Mouse (Mus musculus): ENCODE measurements around the gene Ptpn14. TPM values are rescaled to one million over a fixed set of nuclear protein-coding genes. Genes with fewer than 3 reads are reported as not detected.
A peak's percentile ranks its signal among the peaks of the same experiment; 100 is the strongest.

Ptpn14 gene
- polyA plus RNA-seq, 1 experiment from 2014 or later, result 1.5 TPM

DNA sequence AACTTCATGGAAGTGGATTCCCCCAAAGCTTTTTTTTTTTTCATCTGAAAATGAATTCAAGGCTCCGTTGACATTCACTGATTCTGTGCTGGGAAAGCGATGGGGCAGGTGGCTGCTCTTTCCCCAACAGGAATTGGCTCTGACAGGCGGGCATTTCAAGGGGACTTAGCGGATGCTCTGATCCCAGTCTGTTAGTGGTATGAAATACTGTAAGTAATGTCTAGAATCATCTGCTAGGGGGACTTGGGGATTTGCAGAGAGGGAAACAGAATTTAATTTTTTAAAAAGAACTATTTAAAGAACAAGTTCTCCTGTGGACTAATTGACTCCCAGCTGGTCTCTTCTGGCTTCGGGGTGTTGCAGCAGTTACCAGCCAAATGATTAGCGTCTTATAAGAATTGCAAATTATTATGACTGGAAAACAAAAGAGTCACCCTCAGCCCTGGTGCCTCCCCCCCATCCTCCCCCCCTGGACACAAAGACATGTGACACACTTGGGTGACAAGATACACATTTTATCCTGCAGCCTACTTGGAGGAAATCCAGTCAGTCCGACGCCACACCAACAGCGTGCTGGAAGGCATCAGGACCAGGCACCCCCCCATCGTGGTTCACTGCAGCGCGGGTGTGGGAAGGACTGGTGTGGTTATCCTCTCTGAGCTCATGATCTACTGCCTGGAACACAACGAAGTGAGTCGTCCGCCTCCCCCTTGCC lies 136.9 kb downstream of the Ptpn14 start:
- no peak for ATAC-seq
- 80% methylated on average over 15 of the region's 15 CpGs for WGBS
- Histone ChIP-seq H3K9me3 (ENCODE audit: control insufficient read depth) (no peaks in the 10 kb centered on the region), H3K9ac (ENCODE audit: low read depth, low read length) (no peak overlapping the region), H3K4me1 (replicated peaks; ENCODE audit: control insufficient read depth, insufficient read depth, low read length) (peaks cover 2% of the 10 kb centered on the region; the same call in 1 of the 2 replicates), H3K36me3 (ENCODE audit: control insufficient read depth, insufficient read depth) (peaks cover 5% of the 10 kb centered on the region), H3K27ac (ENCODE audit: low read depth, low read length) (no peak overlapping the region), H3K27me3 (replicated peaks; ENCODE audit: control insufficient read depth, insufficient read depth, low read length) (no peaks in the 10 kb centered on the region), H3K4me3 (ENCODE audit: low read depth, low read length) (no peak overlapping the region), H3K4me2 (replicated peaks; ENCODE audit: low read depth) (no peak overlapping the region)
- TF ChIP-seq CTCF (IDR thresholded peaks at IDR 0.05; ENCODE audit: low read depth), result no peak

DNA sequence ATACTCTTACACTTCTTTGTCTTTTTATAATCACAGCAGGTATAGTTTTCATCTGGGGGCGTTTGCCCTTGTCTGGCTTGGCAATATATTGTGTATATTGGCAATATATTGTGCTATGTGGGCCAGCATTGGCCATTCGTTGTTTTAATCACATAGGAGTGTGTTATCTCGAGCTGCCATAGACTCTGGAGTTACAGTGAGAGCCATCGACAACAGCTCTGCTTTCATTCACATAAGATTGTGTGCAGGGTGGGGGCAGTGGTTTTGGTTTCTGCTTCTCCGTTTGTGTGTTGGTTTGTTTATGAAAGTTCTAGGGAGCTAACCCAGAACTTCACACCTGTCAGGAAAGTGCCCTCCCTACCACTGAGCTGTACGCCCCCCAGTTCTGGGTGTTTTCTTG lies 138.6 kb downstream of the Ptpn14 start:
- no peak overlapping the region for H3K4me3 ChIP-seq (ENCODE audit: low read depth, low read length)
- no peaks in the 10 kb centered on the region for H3K27me3 ChIP-seq (replicated peaks; ENCODE audit: control insufficient read depth, insufficient read depth, low read length)
- WGBS, result 72% methylated on average over 6 of the region's 6 CpGs
- no peak overlapping the region for H3K9ac ChIP-seq (ENCODE audit: low read depth, low read length)
- TF ChIP-seq CTCF (IDR thresholded peaks at IDR 0.05; ENCODE audit: low read depth), result no peak
- H3K4me1 ChIP-seq (replicated peaks; ENCODE audit: control insufficient read depth, insufficient read depth, low read length), result peaks cover 2% of the 10 kb centered on the region; the same call in 1 of the 2 replicates
- peaks cover 5% of the 10 kb centered on the region for H3K36me3 ChIP-seq (ENCODE audit: control insufficient read depth, insufficient read depth)
- ATAC-seq, result no peak
- H3K4me2 ChIP-seq (replicated peaks; ENCODE audit: low read depth), result no peak overlapping the region
- H3K9me3 ChIP-seq (ENCODE audit: control insufficient read depth), result no peaks in the 10 kb centered on the region
- no peak overlapping the region for H3K27ac ChIP-seq (ENCODE audit: low read depth, low read length)

DNA sequence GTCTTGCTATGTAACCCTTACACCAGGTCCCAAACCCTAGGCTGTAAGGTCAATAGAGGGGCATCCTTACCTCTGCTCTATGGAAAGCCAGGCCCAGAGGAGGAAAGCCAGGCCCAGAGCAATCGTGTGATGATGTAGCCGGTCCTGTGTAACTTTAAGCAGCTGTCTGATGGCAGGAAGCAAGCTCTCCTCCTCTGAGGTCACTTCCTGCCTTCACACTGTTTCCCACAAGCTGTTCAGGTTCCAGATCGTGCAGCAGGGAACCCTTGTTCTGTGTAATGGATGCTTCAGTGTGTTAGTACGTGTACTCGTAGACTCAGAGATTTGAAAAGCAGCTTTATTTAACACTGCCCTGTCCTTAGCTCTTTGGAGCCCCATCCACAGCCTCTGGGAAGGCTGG lies 139.0 kb downstream of the Ptpn14 start:
- 35% methylated on average over 5 of the region's 5 CpGs for WGBS
- Histone ChIP-seq H3K4me3 (ENCODE audit: low read depth, low read length) (no peak overlapping the region), H3K4me1 (replicated peaks; ENCODE audit: control insufficient read depth, insufficient read depth, low read length) (peaks cover 2% of the 10 kb centered on the region; the same call in 1 of the 2 replicates), H3K27ac (ENCODE audit: low read depth, low read length) (peak overlapping the region; percentile 54; the same call in 1 of the 2 replicates), H3K4me2 (replicated peaks; ENCODE audit: low read depth) (peak overlapping the region; percentile 37), H3K9ac (ENCODE audit: low read depth, low read length) (no peak overlapping the region), H3K9me3 (ENCODE audit: control insufficient read depth) (no peaks in the 10 kb centered on the region), H3K36me3 (ENCODE audit: control insufficient read depth, insufficient read depth) (peaks cover 5% of the 10 kb centered on the region), H3K27me3 (replicated peaks; ENCODE audit: control insufficient read depth, insufficient read depth, low read length) (no peaks in the 10 kb centered on the region)
- TF ChIP-seq CTCF (IDR thresholded peaks at IDR 0.05; ENCODE audit: low read depth), result no peak
- no peak for ATAC-seq

DNA sequence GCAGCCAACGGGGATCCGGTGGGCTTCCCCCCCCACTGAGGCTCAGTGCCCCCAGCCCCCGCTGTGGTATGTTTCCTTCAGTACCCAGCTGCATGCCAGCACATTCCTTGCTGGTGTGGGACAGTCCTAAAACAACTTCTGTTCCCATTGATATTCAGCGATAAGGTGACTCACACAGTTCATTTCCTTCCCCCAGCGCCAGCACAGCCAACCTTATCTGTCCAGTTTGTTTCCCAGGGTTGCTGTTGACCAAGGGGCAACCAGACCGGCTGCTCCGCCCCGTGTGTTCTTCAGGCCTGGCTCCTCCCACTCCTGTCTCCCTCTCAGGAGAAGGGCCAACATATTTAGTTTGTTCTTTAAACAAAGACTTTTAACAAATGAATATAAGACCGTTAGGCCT lies 139.4 kb downstream of the Ptpn14 start:
- TF ChIP-seq CTCF (IDR thresholded peaks at IDR 0.05; ENCODE audit: low read depth), result no peak
- H3K4me3 ChIP-seq (ENCODE audit: low read depth, low read length), result no peak overlapping the region
- no peaks in the 10 kb centered on the region for H3K27me3 ChIP-seq (replicated peaks; ENCODE audit: control insufficient read depth, insufficient read depth, low read length)
- ATAC-seq, result peak; percentile 71
- peak overlapping the region; percentile 37 for H3K4me2 ChIP-seq (replicated peaks; ENCODE audit: low read depth)
- peaks cover 5% of the 10 kb centered on the region for H3K36me3 ChIP-seq (ENCODE audit: control insufficient read depth, insufficient read depth)
- no peak overlapping the region for H3K9ac ChIP-seq (ENCODE audit: low read depth, low read length)
- H3K27ac ChIP-seq (ENCODE audit: low read depth, low read length), result peak overlapping the region; percentile 54; the same call in 1 of the 2 replicates
- H3K4me1 ChIP-seq (replicated peaks; ENCODE audit: control insufficient read depth, insufficient read depth, low read length), result peaks cover 2% of the 10 kb centered on the region; the same call in 1 of the 2 replicates
- WGBS, result 19% methylated on average over 9 of the region's 9 CpGs
- no peaks in the 10 kb centered on the region for H3K9me3 ChIP-seq (ENCODE audit: control insufficient read depth)

DNA sequence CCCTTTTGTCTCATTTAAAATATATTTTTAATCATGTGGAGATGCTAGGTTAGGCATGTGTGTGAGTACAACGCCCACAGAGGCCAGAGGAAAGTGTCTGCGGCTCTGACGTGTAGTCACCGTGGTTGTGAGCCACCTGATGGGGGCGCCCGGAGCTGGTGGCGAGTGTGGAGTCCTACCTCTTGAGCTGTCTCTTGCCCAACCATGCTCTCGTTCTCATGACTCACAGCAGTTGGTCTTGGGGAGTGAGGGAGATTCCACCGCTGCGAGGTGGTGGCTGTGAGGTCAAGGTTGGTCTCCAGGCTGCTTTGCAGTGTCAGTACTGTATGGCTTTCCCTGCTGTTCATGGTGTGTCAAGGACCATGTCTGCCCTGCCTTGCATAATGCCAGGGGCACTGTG lies 140.0 kb downstream of the Ptpn14 start:
- peak; percentile 50 for TF ChIP-seq CTCF (IDR thresholded peaks at IDR 0.05; ENCODE audit: low read depth)
- H3K9ac ChIP-seq (ENCODE audit: low read depth, low read length), result no peak overlapping the region
- no peaks in the 10 kb centered on the region for H3K27me3 ChIP-seq (replicated peaks; ENCODE audit: control insufficient read depth, insufficient read depth, low read length)
- peaks cover 2% of the 10 kb centered on the region; the same call in 1 of the 2 replicates for H3K4me1 ChIP-seq (replicated peaks; ENCODE audit: control insufficient read depth, insufficient read depth, low read length)
- 57% methylated on average over 10 of the region's 10 CpGs for WGBS
- no peak overlapping the region for H3K4me3 ChIP-seq (ENCODE audit: low read depth, low read length)
- no peak overlapping the region for H3K27ac ChIP-seq (ENCODE audit: low read depth, low read length)
- peak; percentile 72 for ATAC-seq
- no peak overlapping the region; the same call in 1 of the 2 replicates for H3K4me2 ChIP-seq (replicated peaks; ENCODE audit: low read depth)
- H3K36me3 ChIP-seq (ENCODE audit: control insufficient read depth, insufficient read depth), result peaks cover 5% of the 10 kb centered on the region
- no peaks in the 10 kb centered on the region for H3K9me3 ChIP-seq (ENCODE audit: control insufficient read depth)

DNA sequence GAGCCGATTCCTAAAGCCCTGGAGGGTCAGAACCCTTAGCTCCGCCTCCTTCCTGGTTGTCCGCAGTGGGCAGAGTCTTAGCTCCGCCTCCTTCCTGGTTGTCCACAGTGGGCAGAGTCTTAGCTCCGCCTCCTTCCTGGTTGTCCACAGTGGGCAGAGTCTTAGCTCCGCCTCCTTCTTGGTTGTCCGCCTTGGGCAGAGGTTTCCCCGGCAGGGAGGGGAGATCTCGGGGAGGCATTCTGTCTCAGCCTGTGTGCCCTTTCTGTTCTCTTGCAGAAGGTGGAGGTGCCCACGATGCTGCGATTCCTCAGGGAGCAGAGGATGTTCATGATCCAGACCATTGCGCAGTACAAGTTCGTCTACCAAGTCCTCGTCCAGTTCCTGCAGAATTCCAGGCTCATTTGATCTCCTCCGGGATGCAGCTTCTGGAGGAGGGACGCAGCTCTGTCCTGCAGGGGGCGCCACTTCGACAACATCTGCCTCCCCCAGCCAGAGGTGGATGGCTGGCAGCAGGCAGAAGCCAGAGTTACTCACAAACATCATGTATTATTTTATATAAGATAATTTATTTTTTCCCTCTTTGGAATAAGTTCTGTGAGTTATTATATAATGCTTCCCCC lies 141.7 kb downstream of the Ptpn14 start:
- peak; percentile 59 for TF ChIP-seq CTCF (IDR thresholded peaks at IDR 0.05; ENCODE audit: low read depth)
- peaks cover 3% of the 10 kb centered on the region; the same call in 1 of the 2 replicates for H3K4me1 ChIP-seq (replicated peaks; ENCODE audit: control insufficient read depth, insufficient read depth, low read length)
- H3K4me3 ChIP-seq (ENCODE audit: low read depth, low read length), result no peak overlapping the region
- H3K9ac ChIP-seq (ENCODE audit: low read depth, low read length), result no peak overlapping the region
- H3K27me3 ChIP-seq (replicated peaks; ENCODE audit: control insufficient read depth, insufficient read depth, low read length), result no peaks in the 10 kb centered on the region
- 91% methylated on average over 18 of the region's 18 CpGs for WGBS
- no peak overlapping the region for H3K27ac ChIP-seq (ENCODE audit: low read depth, low read length)
- H3K4me2 ChIP-seq (replicated peaks; ENCODE audit: low read depth), result no peak overlapping the region
- H3K36me3 ChIP-seq (ENCODE audit: control insufficient read depth, insufficient read depth), result no peaks in the 10 kb centered on the region; the same call in 1 of the 2 replicates
- ATAC-seq, result no peak
- H3K9me3 ChIP-seq (ENCODE audit: control insufficient read depth), result no peaks in the 10 kb centered on the region
